Mouse (Mus musculus): ENCODE measurements around the gene Prss56.

Gene Prss56

DNA sequence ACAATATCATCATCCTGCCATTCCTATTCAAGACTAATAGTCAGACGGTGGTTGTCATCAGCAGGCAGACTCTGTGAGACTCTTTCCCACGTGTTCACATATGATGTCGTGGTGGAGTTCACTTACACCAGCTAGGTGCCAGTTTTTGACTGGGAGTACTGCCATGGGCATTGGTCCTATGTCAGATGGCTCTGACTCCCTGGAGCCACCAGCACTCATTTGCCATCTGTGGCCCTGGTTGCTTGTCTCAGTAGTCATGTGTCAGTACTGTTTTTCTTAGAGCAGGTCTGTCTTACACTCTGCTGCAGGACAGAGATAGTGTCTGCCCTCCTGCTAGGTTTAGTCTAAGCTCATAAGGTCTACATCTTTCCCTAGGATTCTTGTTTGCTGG, 44.0 kb downstream of the Prss56 start:
- DNase-seq (ENCODE audit: extremely low read depth, low read depth, low spot score), result no peak

- DNase-seq (ENCODE audit: extremely low read depth, low read depth, low spot score), result no peak
Observed at GRCm38 (mm10) chr1:87230606-87231005, 47.5 kb downstream of the Prss56 start.

GRCm38 (mm10) chr1:87232197-87232596, 49.1 kb downstream of the Prss56 start:
- no peak for DNase-seq (ENCODE audit: extremely low read depth, low read depth, low spot score)

Measured in fat pad, adult 2 months (tissue).